Mouse (Mus musculus) cerebral cortex, adult 2 months (tissue): ENCODE results near the gene St6galnac6.

ENCODE experiments used
- WGBS: fragments of 180-500 bp; shearing (Covaris S2); methylation state at CpG from one replicate; pipeline ENCODE4 v1.1.7; 2018; 5-methylcytosine and 5-hydroxymethylcytosine counted together

Gene St6galnac6

DNA sequence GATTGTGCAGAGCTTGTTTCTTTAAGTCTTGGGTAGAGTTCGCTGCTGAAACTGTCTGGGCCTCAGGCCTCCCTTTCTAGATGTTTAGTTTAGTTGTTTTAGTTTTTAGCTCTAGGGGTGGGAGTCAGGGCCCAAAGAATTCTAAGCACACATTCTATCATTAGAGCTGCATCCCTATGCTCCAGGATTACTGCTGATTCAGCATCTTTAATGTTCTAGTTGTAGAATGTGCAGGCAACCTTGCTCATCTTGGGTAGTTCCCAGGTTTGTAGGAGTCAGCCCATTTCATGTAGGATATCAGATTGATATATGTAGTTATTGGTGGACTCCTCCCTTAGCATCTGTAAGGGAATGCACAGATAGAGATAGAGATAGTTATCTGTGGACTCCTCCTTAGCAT, 17.6 kb downstream of the St6galnac6 start:
- whole genome bisulfite sequencing, result 100% methylated on average over 1 of the region's 1 CpGs

GRCm38 (mm10) chr2:32617601-32618000, 18.1 kb downstream of the St6galnac6 start:
- WGBS, result 96% methylated on average over 4 of the region's 4 CpGs

- WGBS, result 78% methylated on average over 9 of the region's 9 CpGs
Measured at GRCm38 (mm10) chr2:32618051-32618450, 18.5 kb downstream of the St6galnac6 start.

GRCm38 (mm10) chr2:32620682-32621516, 21.4 kb downstream of the St6galnac6 start:
- WGBS, result 68% methylated on average over 4 of the region's 4 CpGs

DNA sequence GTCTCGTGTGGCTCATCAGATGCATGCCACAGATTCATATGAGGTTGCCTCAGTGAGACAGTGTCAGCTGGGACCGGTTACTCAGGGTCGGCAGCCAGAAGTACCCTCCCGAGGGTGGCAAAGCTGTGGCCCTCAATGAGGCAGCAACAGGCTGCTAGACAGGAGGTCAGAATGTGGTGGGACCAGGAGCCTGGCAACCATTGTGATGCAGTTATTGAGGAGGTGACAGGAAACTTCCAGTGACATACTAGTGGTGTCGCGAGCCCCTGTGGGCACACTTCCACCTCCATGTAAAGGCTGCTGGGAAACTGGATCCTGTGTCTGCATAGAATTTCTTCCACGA, 22.0 kb downstream of the St6galnac6 start, which contains the start of gene Ak1:
Ak1 (plus strand) TSS at position 242 of the 343 bp plus-strand sequence.
- WGBS, result 41% methylated on average over 7 of the region's 7 CpGs

- 87% methylated on average over 5 of the region's 5 CpGs for WGBS
Measured at GRCm38 (mm10) chr2:32624111-32624748, 24.7 kb downstream of the St6galnac6 start.

- 5% methylated on average over 13 of the region's 13 CpGs for WGBS
Measured at GRCm38 (mm10) chr2:32625212-32625872, 25.8 kb downstream of the St6galnac6 start.

DNA sequence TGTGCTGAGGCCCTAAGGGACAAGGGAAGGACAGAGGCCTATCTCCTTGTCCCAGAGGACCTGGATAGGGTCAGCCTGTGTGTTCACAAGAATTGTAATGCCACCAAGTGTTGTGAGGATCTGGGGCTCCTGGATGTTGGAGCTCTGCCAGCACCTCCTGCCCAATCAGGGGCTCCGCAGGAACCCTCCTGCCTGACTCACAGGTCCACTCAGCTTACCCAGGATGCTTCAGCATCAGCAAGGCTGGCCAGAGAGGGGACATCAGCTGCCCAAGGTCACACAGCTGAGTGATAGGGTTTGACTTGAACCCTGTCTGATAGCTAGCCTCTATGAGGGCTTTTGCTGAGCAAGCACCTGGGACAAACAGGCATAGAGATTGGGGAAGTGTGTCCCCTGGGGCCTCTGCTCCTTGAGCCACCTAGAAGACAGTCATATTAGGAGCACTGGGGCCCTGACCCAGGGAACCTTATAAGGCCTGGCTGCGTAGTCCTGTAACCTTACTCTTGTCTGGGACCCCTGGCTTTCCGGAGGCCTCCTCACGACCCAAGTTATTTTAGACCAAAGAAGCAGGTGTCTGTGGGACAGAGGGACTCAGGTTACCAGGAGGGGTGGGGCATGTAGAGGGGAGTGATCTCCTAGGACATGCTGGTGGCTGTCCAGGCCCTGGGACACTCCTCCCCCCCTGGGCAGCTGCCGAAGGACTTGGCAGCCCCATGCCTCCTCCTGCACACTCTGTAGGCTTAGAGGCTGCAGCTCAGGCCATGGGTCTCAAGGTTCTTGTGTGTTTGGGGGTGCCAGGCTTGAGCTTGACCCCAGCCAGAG, 26.6 kb downstream of the St6galnac6 start:
- 31% methylated on average over 5 of the region's 5 CpGs for WGBS

- WGBS, result 58% methylated on average over 20 of the region's 20 CpGs
Measured at GRCm38 (mm10) chr2:32627266-32628043, 27.9 kb downstream of the St6galnac6 start.

- 60% methylated on average over 4 of the region's 4 CpGs for WGBS
Measured at GRCm38 (mm10) chr2:32628044-32628550, 28.6 kb downstream of the St6galnac6 start.

GRCm38 (mm10) chr2:32628729-32629128, 29.2 kb downstream of the St6galnac6 start:
- WGBS, result 3% methylated on average over 5 of the region's 5 CpGs

DNA sequence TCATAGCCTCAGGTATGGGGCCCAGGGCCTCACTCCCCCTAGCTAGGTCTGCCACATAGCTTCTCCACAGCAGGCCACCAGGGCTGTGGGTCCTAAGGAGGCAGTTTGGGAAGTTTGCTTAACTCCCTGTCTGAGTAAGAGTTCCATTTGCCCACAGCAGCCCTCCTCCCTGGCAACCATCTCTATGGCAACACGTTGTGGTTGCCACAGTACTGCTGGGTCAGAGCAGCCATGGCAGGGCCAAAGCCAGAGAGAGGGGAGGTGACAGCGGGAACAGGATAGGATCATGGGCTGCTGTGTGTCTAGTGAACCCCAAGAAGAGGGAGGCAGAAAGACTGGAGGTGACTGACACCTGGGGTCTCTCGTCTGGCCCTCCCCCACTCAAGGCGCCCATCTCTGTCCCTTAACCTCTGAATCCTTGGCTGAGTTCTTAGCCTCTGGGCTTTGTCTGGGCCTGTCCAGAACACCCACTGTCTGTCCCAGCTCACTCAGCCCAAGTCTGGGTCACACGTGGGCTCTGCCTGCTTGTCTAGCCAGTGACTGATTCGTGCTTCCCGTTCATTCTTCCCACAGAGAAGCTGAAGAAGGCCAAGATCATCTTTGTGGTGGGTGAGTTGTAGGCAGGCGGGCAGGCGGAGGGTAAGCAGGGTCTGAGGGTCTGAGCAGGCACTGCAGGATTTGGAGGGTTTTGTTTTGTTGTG, 29.9 kb downstream of the St6galnac6 start:
- 40% methylated on average over 9 of the region's 9 CpGs for WGBS

- 76% methylated on average over 8 of the region's 9 CpGs for WGBS
Measured at GRCm38 (mm10) chr2:32630036-32630435, 30.5 kb downstream of the St6galnac6 start.

GRCm38 (mm10) chr2:32631046-32631445, 31.5 kb downstream of the St6galnac6 start:
- 86% methylated on average over 10 of the region's 10 CpGs for WGBS

GRCm38 (mm10) chr2:32631737-32632394, 32.4 kb downstream of the St6galnac6 start:
- 50% methylated on average over 7 of the region's 7 CpGs for WGBS

DNA sequence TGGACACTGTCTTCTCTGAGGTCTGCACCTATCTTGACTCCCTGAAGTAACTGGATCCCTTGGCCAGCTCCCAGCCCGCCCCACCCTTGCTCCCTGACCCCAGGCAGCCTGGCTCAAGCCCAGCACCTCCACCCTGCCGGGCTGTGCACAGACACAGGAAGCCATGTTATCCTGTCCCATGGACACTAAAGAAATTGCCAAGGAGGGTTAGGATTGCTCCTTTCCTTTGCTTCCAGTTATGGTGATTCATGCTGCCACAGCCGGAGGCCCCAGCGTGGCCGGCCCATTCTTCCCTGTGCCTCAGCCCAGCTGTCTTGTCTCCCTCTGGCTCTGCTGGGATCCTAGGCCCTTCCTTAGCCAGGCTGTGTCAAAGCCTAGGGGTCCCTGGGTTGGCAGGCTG, 34.2 kb downstream of the St6galnac6 start:
- 60% methylated on average over 5 of the region's 5 CpGs for WGBS

DNA sequence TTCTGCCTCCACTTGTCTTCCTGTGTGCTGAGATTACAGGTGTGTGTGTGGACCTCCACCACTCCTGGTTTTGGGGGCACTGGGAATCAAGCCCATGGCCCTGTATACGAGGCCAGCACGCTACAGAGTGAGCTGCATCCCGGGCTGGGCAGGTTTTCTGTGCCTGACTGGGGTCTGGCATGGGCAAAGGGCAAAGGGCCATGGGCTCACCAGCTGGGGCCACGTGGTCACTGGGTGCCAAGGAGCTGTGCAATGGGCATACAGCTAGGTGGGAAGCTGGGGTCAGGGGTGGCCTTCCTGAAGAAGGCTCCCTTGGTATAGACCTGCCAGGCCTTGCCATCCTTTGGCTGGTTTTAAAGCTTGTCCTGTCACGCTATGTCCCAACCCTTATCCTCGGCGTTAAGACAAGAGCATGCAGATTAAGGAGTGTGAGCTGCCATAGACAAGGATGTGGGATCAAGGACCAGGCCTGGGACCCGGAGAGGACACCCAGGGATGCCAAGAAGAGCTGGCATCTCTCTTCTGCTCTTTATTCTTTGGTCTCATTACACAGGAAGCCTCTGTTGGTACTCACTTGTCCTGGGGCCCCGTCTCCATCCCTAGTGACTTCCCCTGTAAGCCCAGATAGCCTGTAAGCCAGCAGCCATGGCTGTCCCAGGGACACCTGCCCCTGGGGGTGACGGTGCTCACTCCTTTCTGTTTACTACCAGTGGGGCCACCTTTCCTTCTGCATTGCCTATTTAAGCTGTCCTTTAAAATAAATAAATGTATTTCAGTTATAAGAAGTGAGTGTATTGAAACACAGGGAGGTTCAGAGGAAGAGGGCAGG, 35.0 kb downstream of the St6galnac6 start:
- WGBS, result 86% methylated on average over 10 of the region's 10 CpGs

- WGBS, result 91% methylated on average over 7 of the region's 7 CpGs
Measured at GRCm38 (mm10) chr2:32636617-32637016, 37.1 kb downstream of the St6galnac6 start.
